ENCODE assay signal across 9 mouse cellular contexts in genomic region chr9:32612861-32613421, GRCm38 (mm10). TPM values are rescaled to one million over a fixed set of nuclear protein-coding genes. Genes with fewer than 3 reads are reported as not detected.
DNase-seq lines count a peak whose midpoint lies in the region; ATAC-seq and TF ChIP-seq lines count a peak whose summit lies in the region.
"Had no signal": no experiment of that assay in that cellular context is flagged by ENCODE, and none has a peak within 500 bp of the region (broad histone marks: within the 10 kb centered on the region; RNA-seq: fewer than 3 reads in every experiment).

No protein-coding gene starts in this region.

- peaks cover 7% of the 10 kb centered on the region; the same call in 1 of the 2 replicates for H3K4me1 ChIP-seq in kidney, adult 2 months (ENCODE audit: control insufficient read depth, insufficient read depth, low read length)

- DNase-seq in kidney, adult 2 months, result peak; percentile 54
- no peak for DNase-seq in kidney, adult 18-20 months
- DNase-seq in A20 (ENCODE audit: low read depth, low spot score), result peak; percentile 92
- DNase-seq in CD4-positive helper T cell, adult 2 months (ENCODE audit: low read depth, low spot score), result peak; percentile 50
- no peak for DNase-seq in embryo, embryonic 10.5 days (ENCODE audit: low spot score)
- DNase-seq in frontal cortex, postnatal 10 days (ENCODE audit: low spot score in 2 of 2), result no peak
- DNase-seq: kidney, adult 8-10 months; retina, postnatal 1 day had no signal

- ATAC-seq in neutrophil, adult 5-6 weeks (ENCODE audit: extremely low read depth, insufficient number of reproducible peaks, low FRiP score, poor library complexity, severe bottlenecking), result peak; percentile 52

- 57% methylated on average over 6 of the region's 6 CpGs for WGBS in kidney, adult 2 months

- H3K27ac ChIP-seq in kidney, adult 2 months (ENCODE audit: insufficient read depth, low read depth, low read length), result peak overlapping the region; percentile 47

- H3K27me3 ChIP-seq in kidney, adult 2 months (replicated peaks; ENCODE audit: control insufficient read depth, insufficient read depth, low read length), result no peaks in the 10 kb centered on the region

- TF ChIP-seq CTCF in kidney, adult 2 months (conservative IDR thresholded peaks at IDR 0.05; ENCODE audit: insufficient read depth, insufficient read length, low read depth, low read length), result no peak

- H3K36me3 ChIP-seq in kidney, adult 2 months (ENCODE audit: control insufficient read depth, insufficient read depth, low read length), result no peaks in the 10 kb centered on the region

- no peak for TF ChIP-seq POLR2A in kidney, adult 2 months (IDR thresholded peaks at IDR 0.05; ENCODE audit: low read depth, low read length)

- no peak overlapping the region for H3K4me3 ChIP-seq in kidney, adult 2 months (ENCODE audit: insufficient read depth, low read depth, low read length)

RNA-seq across cellular contexts. Expression of gene Ets1, which starts 23.1 kb away (rescaled TPM):
- polyA plus RNA-seq in kidney, adult 2 months (2012; rRNA removed), result 15.8 and 25.2 TPM in 2 replicates
- total RNA-seq in neutrophil, adult 5-6 weeks (2017), result 699 and 744 TPM in 2 replicates

Comparison
In these comparisons a context has a peak if more than half of its experiments do, and no peak if none do; other contexts are left out.
1. DNase-seq: peak in kidney, adult 2 months (single experiment), A20 (single experiment) and CD4-positive helper T cell, adult 2 months (single experiment); none in kidney, adult 18-20 months (single experiment), embryo, embryonic 10.5 days (single experiment) and frontal cortex, postnatal 10 days (0 of 2).